Mouse (Mus musculus) C2C12 (cell line): ENCODE results near the gene Rnf169.

Experiments
- CTCF ChIP-seq: IDR thresholded peaks from one replicate; pipeline ENCODE4 v1.5.1; 2011; ENCODE audit not compliant: control insufficient read depth, insufficient read depth, insufficient read length
- MYOD1 ChIP-seq: IDR thresholded peaks from one replicate; pipeline ENCODE4 v1.6.1; 2011; ENCODE audit warnings: low read depth; ENCODE audit not compliant: control insufficient read depth, insufficient read length

- TF ChIP-seq MYOD1 (no peak), CTCF (no peak)
Observed at GRCm38 (mm10) chr7:99989844-99990760, 9.9 kb upstream of the Rnf169 start.
